Mouse (Mus musculus): ENCODE measurements around the gene Galk2. TPM values are rescaled to one million over a fixed set of nuclear protein-coding genes. Genes with fewer than 3 reads are reported as not detected.

Galk2 gene
- polyA plus RNA-seq, 1 experiment = 20.5 TPM

GRCm38 (mm10) chr2:125914713-125915112, 55.8 kb downstream of the Galk2 start:
- no peak overlapping the region for H3K27ac ChIP-seq (ENCODE audit: insufficient read depth, low read length)
- no peak overlapping the region for H3K4me3 ChIP-seq (ENCODE audit: insufficient read depth, low read length)
- TF ChIP-seq POLR2A (IDR thresholded peaks at IDR 0.05; ENCODE audit: extremely low read depth, insufficient read depth, low read length) (no peak), CTCF (IDR thresholded peaks at IDR 0.05; ENCODE audit: extremely low read depth, insufficient read depth, low read length) (no peak)
- no peaks in the 10 kb centered on the region for H3K4me1 ChIP-seq (ENCODE audit: control insufficient read depth, insufficient read depth, low read length)

DNA sequence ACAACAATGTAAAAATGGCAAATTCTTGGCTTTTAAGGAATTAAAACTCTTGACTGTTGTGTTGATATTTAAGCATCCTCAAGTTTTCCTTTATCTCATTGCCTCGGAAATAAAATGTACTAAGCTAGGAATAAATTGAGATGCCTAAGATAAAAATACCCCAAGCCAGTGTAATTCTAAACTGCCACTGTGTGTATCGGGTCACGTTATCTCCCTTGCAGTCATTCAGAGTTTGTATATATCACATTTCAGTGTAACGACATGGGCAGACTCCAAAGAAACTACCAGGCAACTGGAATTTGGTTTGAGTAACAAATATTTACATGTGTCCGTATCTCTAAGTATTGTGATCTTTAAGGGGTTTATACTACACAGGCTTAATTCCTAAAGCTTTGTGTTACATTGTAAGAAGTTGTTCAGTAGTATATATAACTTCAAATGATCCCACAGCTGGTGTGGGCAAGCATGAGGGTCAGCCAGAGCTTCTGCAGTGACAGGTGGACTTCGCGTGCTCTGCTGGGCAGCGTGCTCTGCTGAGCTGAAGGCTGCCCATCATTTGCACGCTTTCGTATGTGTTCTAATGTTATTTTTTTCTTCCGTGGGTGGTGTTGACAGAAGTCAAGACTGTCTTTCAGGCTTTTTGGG, 57.9 kb downstream of the Galk2 start:
- Histone ChIP-seq H3K4me3 (ENCODE audit: insufficient read depth, low read length) (no peak overlapping the region), H3K27ac (ENCODE audit: insufficient read depth, low read length) (no peak overlapping the region), H3K4me1 (ENCODE audit: control insufficient read depth, insufficient read depth, low read length) (no peaks in the 10 kb centered on the region)
- TF ChIP-seq POLR2A (IDR thresholded peaks at IDR 0.05; ENCODE audit: extremely low read depth, insufficient read depth, low read length) (no peak), CTCF (IDR thresholded peaks at IDR 0.05; ENCODE audit: extremely low read depth, insufficient read depth, low read length) (no peak)

DNA sequence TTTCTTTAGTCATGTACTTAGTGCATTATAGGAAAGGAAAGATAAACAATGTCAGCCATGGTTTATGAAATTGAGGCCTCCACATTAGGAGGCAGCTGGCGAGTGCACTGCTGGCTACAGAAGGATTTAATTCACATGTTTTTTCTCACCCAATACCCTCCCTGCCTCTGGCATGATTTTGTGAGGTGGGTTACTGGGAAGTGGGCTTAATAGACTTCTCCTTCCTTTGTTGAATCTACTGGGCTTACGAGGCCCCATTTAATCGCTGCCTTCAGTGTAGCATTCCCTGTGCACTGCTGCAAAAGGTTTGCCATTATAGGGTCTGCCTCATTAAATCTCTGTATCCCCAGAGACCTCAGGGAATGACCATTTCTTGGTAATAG, 58.4 kb downstream of the Galk2 start:
- no peak overlapping the region for H3K27ac ChIP-seq (ENCODE audit: insufficient read depth, low read length)
- TF ChIP-seq CTCF (IDR thresholded peaks at IDR 0.05; ENCODE audit: extremely low read depth, insufficient read depth, low read length) = no peak
- no peak for TF ChIP-seq POLR2A (IDR thresholded peaks at IDR 0.05; ENCODE audit: extremely low read depth, insufficient read depth, low read length)
- H3K4me3 ChIP-seq (ENCODE audit: insufficient read depth, low read length) = no peak overlapping the region
- no peaks in the 10 kb centered on the region for H3K4me1 ChIP-seq (ENCODE audit: control insufficient read depth, insufficient read depth, low read length)

DNA sequence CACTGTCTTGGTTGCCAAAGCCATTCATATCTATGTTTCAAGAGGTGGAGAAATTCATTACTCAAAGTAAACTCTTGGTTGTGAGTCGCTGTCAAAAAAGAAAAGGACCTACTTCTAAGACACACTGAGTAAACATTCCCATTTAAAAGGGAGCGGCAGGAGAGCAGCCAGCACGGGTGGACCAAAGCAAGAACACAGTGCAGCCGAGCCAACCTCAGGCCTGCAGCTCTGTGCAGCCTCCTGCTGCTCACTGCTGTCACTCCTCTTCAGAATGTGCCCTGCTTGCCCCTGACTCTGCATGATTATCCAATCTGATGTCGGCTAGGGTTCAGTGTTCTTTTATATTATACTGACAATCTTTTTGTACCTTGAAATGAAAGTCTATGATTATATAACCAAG, 62.4 kb downstream of the Galk2 start:
- Histone ChIP-seq H3K4me3 (ENCODE audit: insufficient read depth, low read length) (no peak overlapping the region), H3K27ac (ENCODE audit: insufficient read depth, low read length) (no peak overlapping the region), H3K4me1 (ENCODE audit: control insufficient read depth, insufficient read depth, low read length) (no peaks in the 10 kb centered on the region)
- TF ChIP-seq CTCF (IDR thresholded peaks at IDR 0.05; ENCODE audit: extremely low read depth, insufficient read depth, low read length) (no peak), POLR2A (IDR thresholded peaks at IDR 0.05; ENCODE audit: extremely low read depth, insufficient read depth, low read length) (no peak)

DNA sequence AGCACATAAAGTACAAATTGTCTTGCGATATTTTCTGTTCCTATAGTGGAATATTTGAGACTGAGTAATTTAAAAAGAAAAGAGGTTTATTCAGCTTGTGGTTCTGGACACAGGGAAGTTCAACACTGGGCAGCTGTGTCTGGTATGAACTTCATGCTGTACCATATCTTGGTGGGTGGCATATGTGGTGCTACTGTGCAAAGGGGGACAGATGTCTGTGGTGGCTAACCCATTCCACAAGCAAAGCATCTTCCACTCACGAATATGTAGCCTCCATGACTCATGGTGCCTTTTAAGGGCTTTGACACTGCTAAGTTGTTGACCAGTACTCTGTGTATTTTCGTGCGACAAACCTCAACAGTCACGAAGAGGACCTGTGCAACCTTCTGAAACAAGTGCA, 63.2 kb downstream of the Galk2 start:
- no peak for TF ChIP-seq POLR2A (IDR thresholded peaks at IDR 0.05; ENCODE audit: extremely low read depth, insufficient read depth, low read length)
- no peak for TF ChIP-seq CTCF (IDR thresholded peaks at IDR 0.05; ENCODE audit: extremely low read depth, insufficient read depth, low read length)
- no peak overlapping the region for H3K27ac ChIP-seq (ENCODE audit: insufficient read depth, low read length)
- H3K4me3 ChIP-seq (ENCODE audit: insufficient read depth, low read length) = no peak overlapping the region
- H3K4me1 ChIP-seq (ENCODE audit: control insufficient read depth, insufficient read depth, low read length) = no peaks in the 10 kb centered on the region

DNA sequence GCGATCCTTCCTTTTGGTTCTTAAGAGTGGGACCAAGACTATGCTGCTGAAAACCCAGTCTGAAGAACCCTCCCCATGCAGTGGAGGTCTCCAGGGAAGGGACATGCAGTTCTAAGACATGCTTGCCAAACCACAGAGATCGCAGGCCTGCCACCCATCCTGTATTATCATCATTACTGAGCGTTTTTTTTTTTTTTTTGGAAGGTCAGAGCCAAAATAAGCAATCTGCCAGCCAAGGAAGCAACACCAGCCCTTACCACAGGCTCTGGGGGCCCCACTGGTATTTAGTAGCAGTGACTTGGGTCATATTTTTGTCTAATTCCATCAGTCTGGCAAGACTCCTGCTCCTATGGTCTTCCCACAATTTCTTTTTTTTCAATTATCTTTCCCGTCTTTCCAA, 64.0 kb downstream of the Galk2 start:
- no peak overlapping the region for H3K27ac ChIP-seq (ENCODE audit: insufficient read depth, low read length)
- H3K4me3 ChIP-seq (ENCODE audit: insufficient read depth, low read length) = no peak overlapping the region
- H3K4me1 ChIP-seq (ENCODE audit: control insufficient read depth, insufficient read depth, low read length) = no peaks in the 10 kb centered on the region
- no peak for TF ChIP-seq POLR2A (IDR thresholded peaks at IDR 0.05; ENCODE audit: extremely low read depth, insufficient read depth, low read length)
- TF ChIP-seq CTCF (IDR thresholded peaks at IDR 0.05; ENCODE audit: extremely low read depth, insufficient read depth, low read length) = no peak

DNA sequence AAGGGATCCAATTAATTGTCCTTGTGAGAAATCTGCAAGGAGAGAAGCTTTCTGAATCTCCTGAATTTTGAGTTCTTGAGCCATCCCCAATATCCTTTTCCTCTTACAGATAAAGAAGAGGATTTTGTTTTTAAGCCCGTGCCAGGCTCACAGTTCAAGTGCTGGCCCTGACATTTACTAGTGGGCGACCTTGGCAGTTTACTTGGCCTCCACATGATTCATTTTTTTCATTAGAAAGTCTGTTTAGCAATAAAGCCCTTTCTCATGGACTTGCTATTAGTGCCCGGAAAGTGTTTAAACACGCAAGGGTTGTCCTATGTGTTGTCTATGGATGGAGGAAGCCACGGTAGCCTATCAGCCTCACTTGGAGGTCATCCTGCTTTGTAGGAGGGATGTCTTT, 64.4 kb downstream of the Galk2 start:
- Histone ChIP-seq H3K27ac (ENCODE audit: insufficient read depth, low read length) (no peak overlapping the region), H3K4me3 (ENCODE audit: insufficient read depth, low read length) (no peak overlapping the region), H3K4me1 (ENCODE audit: control insufficient read depth, insufficient read depth, low read length) (no peaks in the 10 kb centered on the region)
- TF ChIP-seq POLR2A (IDR thresholded peaks at IDR 0.05; ENCODE audit: extremely low read depth, insufficient read depth, low read length) = no peak
- TF ChIP-seq CTCF (IDR thresholded peaks at IDR 0.05; ENCODE audit: extremely low read depth, insufficient read depth, low read length) = no peak

- H3K4me3 ChIP-seq (ENCODE audit: insufficient read depth, low read length) = no peak overlapping the region
- H3K27ac ChIP-seq (ENCODE audit: insufficient read depth, low read length) = no peak overlapping the region
- H3K4me1 ChIP-seq (ENCODE audit: control insufficient read depth, insufficient read depth, low read length) = no peaks in the 10 kb centered on the region
- TF ChIP-seq CTCF (IDR thresholded peaks at IDR 0.05; ENCODE audit: extremely low read depth, insufficient read depth, low read length) (no peak), POLR2A (IDR thresholded peaks at IDR 0.05; ENCODE audit: extremely low read depth, insufficient read depth, low read length) (no peak)
These were observed 65.6 kb downstream of the Galk2 start for GRCm38 (mm10) chr2:125924554-125924953.

GRCm38 (mm10) chr2:125925081-125925480, 66.2 kb downstream of the Galk2 start:
- no peak overlapping the region for H3K4me3 ChIP-seq (ENCODE audit: insufficient read depth, low read length)
- no peaks in the 10 kb centered on the region for H3K4me1 ChIP-seq (ENCODE audit: control insufficient read depth, insufficient read depth, low read length)
- no peak overlapping the region for H3K27ac ChIP-seq (ENCODE audit: insufficient read depth, low read length)
- no peak for TF ChIP-seq CTCF (IDR thresholded peaks at IDR 0.05; ENCODE audit: extremely low read depth, insufficient read depth, low read length)
- no peak for TF ChIP-seq POLR2A (IDR thresholded peaks at IDR 0.05; ENCODE audit: extremely low read depth, insufficient read depth, low read length)

DNA sequence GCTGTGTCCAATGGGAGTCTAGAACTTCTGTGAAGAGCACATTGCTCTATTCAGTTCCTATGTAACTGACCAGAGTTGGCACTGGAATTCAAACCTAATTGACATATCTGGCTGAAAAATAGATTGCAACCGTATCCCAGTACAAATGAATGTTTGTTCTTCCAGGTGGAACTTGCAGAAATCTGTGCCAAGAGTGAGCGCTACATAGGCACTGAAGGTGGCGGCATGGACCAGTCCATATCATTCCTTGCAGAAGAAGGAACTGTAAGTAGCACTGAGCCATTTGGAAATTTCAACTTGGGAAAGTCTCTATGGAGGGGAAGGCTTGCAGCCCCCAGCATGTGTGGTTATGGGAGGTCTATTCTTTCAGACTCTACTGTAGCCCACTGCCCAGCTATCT, 70.5 kb downstream of the Galk2 start:
- no peak for TF ChIP-seq POLR2A (IDR thresholded peaks at IDR 0.05; ENCODE audit: extremely low read depth, insufficient read depth, low read length)
- H3K27ac ChIP-seq (ENCODE audit: insufficient read depth, low read length) = no peak overlapping the region
- no peaks in the 10 kb centered on the region for H3K4me1 ChIP-seq (ENCODE audit: control insufficient read depth, insufficient read depth, low read length)
- no peak overlapping the region for H3K4me3 ChIP-seq (ENCODE audit: insufficient read depth, low read length)

Data from cortical plate, adult 2 months (tissue).